Mouse (Mus musculus) liver, adult 2 months (tissue): Measurements from ENCODE around the gene Atp5j2. TPM values are rescaled to one million over a fixed set of nuclear protein-coding genes. Genes with fewer than 3 reads are reported as not detected.
A peak's percentile ranks its signal among the peaks of the same experiment; 100 is the strongest.

Source experiments
- DNase-seq: peaks from one replicate; pipeline ENCODE4 v3.0.0-alpha.2; 2011; ENCODE audit warnings: low read depth, low spot score; ENCODE audit errors: extremely low read depth
- H3K27ac ChIP-seq: fragments of 200-500 bp; replicated peaks from 2 replicates; pipeline ENCODE4 v1.5.1; 2012; ENCODE audit warnings: low read depth, mild to moderate bottlenecking, control low read depth, inconsistent platforms, low read length; ENCODE audit not compliant: insufficient read depth
- H3K27me3 ChIP-seq: fragments of 200-500 bp; 2 replicates; pipeline ENCODE4 v1.6.1; 2012; ENCODE audit warnings: mild to moderate bottlenecking, moderate library complexity, low read length, inconsistent platforms; ENCODE audit not compliant: control insufficient read depth, insufficient read depth
- H3K36me3 ChIP-seq: fragments of 200-500 bp; 2 replicates; pipeline ENCODE4 v1.6.1; 2012; ENCODE audit warnings: low read length, inconsistent platforms; ENCODE audit not compliant: control insufficient read depth, insufficient read depth
- H3K4me1 ChIP-seq: fragments of 200-500 bp; 2 replicates; pipeline ENCODE4 v1.6.1; 2011; ENCODE audit warnings: low read length; ENCODE audit not compliant: control insufficient read depth, insufficient read depth
- H3K4me3 ChIP-seq: fragments of 200-500 bp; 2 replicates; pipeline ENCODE4 v1.5.1; 2011; ENCODE audit warnings: low read depth, mild to moderate bottlenecking, control low read depth, low read length, moderate library complexity; ENCODE audit not compliant: insufficient read depth
- H3K79me2 ChIP-seq: fragments of 200-500 bp; 2 replicates; pipeline ENCODE4 v1.6.1; 2012; ENCODE audit warnings: inconsistent platforms, mild to moderate bottlenecking, low read length, moderate library complexity; ENCODE audit not compliant: control insufficient read depth, insufficient read depth
- H3K9ac ChIP-seq: fragments of 200-500 bp; 2 replicates; pipeline ENCODE4 v1.6.1; 2012; ENCODE audit warnings: low read depth, mild to moderate bottlenecking, control low read depth, inconsistent platforms, low read length
- CTCF ChIP-seq: fragments of 200-500 bp; IDR thresholded peaks from 2 replicates; pipeline ENCODE4 v1.5.1; 2011; ENCODE audit warnings: low read depth, low read length, control low read depth
- POLR2A ChIP-seq: fragments of 200-500 bp; IDR thresholded peaks from 2 replicates; pipeline ENCODE4 v1.6.1; 2011; ENCODE audit warnings: low read length, control low read depth; ENCODE audit not compliant: insufficient read depth; ENCODE audit errors: extremely low read depth
- whole genome bisulfite sequencing: fragments of 180-500 bp; shearing (Covaris S2); methylation state at CpG from one replicate; pipeline ENCODE4 v1.1.7; 2018; 5-methylcytosine and 5-hydroxymethylcytosine counted together
- polyA plus RNA-seq: library from polyadenylated mRNA; depleted of rRNA; stranded (reverse); fragments of >200 nt; gene quantifications from 2 replicates; pipeline ENCODE4 v1.2.3, GENCODE M21; 2012
- total RNA-seq: library from RNA; depleted of rRNA; stranded (reverse); fragments of >200 nt; gene quantifications from 2 replicates; pipeline ENCODE4 v1.2.3, GENCODE M21; 2014

Atp5j2 gene
- total and polyA plus RNA-seq, 2 experiments, result 171 to 332 TPM

- no peak for DNase-seq
- Histone ChIP-seq H3K36me3 (peaks cover 16% of the 10 kb centered on the region), H3K4me3 (no peak overlapping the region), H3K79me2 (peaks cover 8% of the 10 kb centered on the region; the same call in 1 of the 2 replicates), H3K4me1 (peaks cover 8% of the 10 kb centered on the region; the same call in 1 of the 2 replicates), H3K27ac (no peak overlapping the region), H3K9ac (no peak overlapping the region), H3K27me3 (no peaks in the 10 kb centered on the region)
- 87% methylated on average over 6 of the region's 6 CpGs for WGBS
- TF ChIP-seq CTCF (no peak), POLR2A (no peak)
Observed at GRCm38 (mm10) chr5:145207954-145208353, 16.1 kb upstream of the Atp5j2 start.

GRCm38 (mm10) chr5:145207385-145207784 is 15.5 kb upstream of the Atp5j2 start:
- no peak for DNase-seq
- Histone ChIP-seq H3K4me1 (peaks cover 8% of the 10 kb centered on the region; the same call in 1 of the 2 replicates), H3K36me3 (peaks cover 14% of the 10 kb centered on the region), H3K27ac (no peak overlapping the region), H3K79me2 (peaks cover 8% of the 10 kb centered on the region; the same call in 1 of the 2 replicates), H3K9ac (no peak overlapping the region), H3K27me3 (no peaks in the 10 kb centered on the region), H3K4me3 (no peak overlapping the region)
- TF ChIP-seq CTCF (no peak), POLR2A (no peak)
- WGBS, result 98% methylated on average over 6 of the region's 6 CpGs

- Histone ChIP-seq H3K79me2 (peaks cover 12% of the 10 kb centered on the region; the same call in 1 of the 2 replicates), H3K4me1 (peaks cover 11% of the 10 kb centered on the region; the same call in 1 of the 2 replicates), H3K27me3 (no peaks in the 10 kb centered on the region), H3K9ac (peak overlapping the region; percentile 55), H3K27ac (0 out of 2 replicates have a peak overlapping the region, but pooled peaks have one; percentile 34), H3K36me3 (peaks cover 8% of the 10 kb centered on the region), H3K4me3 (peak overlapping the region; percentile 46)
- DNase-seq, result peak; percentile 34
- WGBS, result 4% methylated on average over 9 of the region's 9 CpGs
- TF ChIP-seq CTCF (no peak), POLR2A (no peak)
Observed at GRCm38 (mm10) chr5:145205041-145205440, 13.2 kb upstream of the Atp5j2 start.

- H3K4me1 ChIP-seq, result peaks cover 11% of the 10 kb centered on the region; the same call in 1 of the 2 replicates
- H3K9ac ChIP-seq, result peak within 1 kb of the TSS; percentile 72
- DNase-seq, result peak; percentile 98
- H3K27ac ChIP-seq, result peak within 1 kb of the TSS; percentile 87
- 1% methylated on average over 22 of the region's 22 CpGs for WGBS
- peaks cover 5% of the 10 kb centered on the region for H3K36me3 ChIP-seq
- H3K27me3 ChIP-seq, result no peaks in the 10 kb centered on the region
- peak within 1 kb of the TSS; percentile 64 for H3K4me3 ChIP-seq
- peaks cover 11% of the 10 kb centered on the region; the same call in 1 of the 2 replicates for H3K79me2 ChIP-seq
- TF ChIP-seq CTCF, result no peak
- TF ChIP-seq POLR2A, result peak; percentile 46; the same call in 1 of the 2 replicates
Observed at GRCm38 (mm10) chr5:145203936-145204691, 12.3 kb upstream of the Atp5j2 start, which contains the start of gene Zkscan5. Gene Zkscan5, plus strand, starts transcription at chr5:145204562.

- H3K27ac ChIP-seq, result no peak overlapping the region
- H3K36me3 ChIP-seq, result peaks cover 8% of the 10 kb centered on the region; the same call in 1 of the 2 replicates
- peaks cover 11% of the 10 kb centered on the region; the same call in 1 of the 2 replicates for H3K79me2 ChIP-seq
- DNase-seq, result no peak
- no peak overlapping the region for H3K9ac ChIP-seq
- no peak overlapping the region for H3K4me3 ChIP-seq
- H3K27me3 ChIP-seq, result no peaks in the 10 kb centered on the region
- TF ChIP-seq POLR2A, result no peak
- no peak for TF ChIP-seq CTCF
- 47% methylated on average over 3 of the region's 3 CpGs for WGBS
- H3K4me1 ChIP-seq, result peaks cover 11% of the 10 kb centered on the region; the same call in 1 of the 2 replicates
Observed at GRCm38 (mm10) chr5:145202446-145202845, 10.6 kb upstream of the Atp5j2 start.
